Mouse (Mus musculus) kidney, postnatal 0 days (tissue): ENCODE data around the gene Cbx5. TPM values are rescaled to one million over a fixed set of nuclear protein-coding genes. Genes with fewer than 3 reads are reported as not detected.

Experiments
- ATAC-seq: fragments of 200-750 bp; cut with Nextera tagmentation; replicated peaks from 2 replicates; pipeline ENCODE4 v1.8.0; 2017; ENCODE audit warnings: low read depth, moderate number of reproducible peaks, moderate TSS enrichment, moderate library complexity; ENCODE audit not compliant: low FRiP score
- DNase-seq: peaks from one replicate; pipeline ENCODE4 v3.0.0-alpha.2; 2016; ENCODE audit warnings: low spot score
- H3K27ac ChIP-seq: fragments of 300-500 bp; sonication (generic); 2 replicates; pipeline ENCODE4 v1.5.1; 2014; ENCODE audit warnings: mild to moderate bottlenecking
- H3K27me3 ChIP-seq: fragments of 300-500 bp; sonication (generic); 2 replicates; pipeline ENCODE4 v1.6.1; 2014; ENCODE audit warnings: low read length, mixed read lengths; ENCODE audit not compliant: insufficient read depth
- H3K36me3 ChIP-seq: fragments of 300-500 bp; sonication (generic); 2 replicates; pipeline ENCODE4 v1.6.1; 2014; ENCODE audit warnings: low read length, mixed read lengths; ENCODE audit not compliant: insufficient read depth
- H3K4me1 ChIP-seq: fragments of 300-500 bp; sonication (generic); replicated peaks from 2 replicates; pipeline ENCODE4 v1.6.1; 2014; ENCODE audit warnings: antibody characterized with exemption, low read length, mixed read lengths; ENCODE audit not compliant: insufficient read depth
- H3K4me2 ChIP-seq: fragments of 300-500 bp; sonication (generic); 2 replicates; pipeline ENCODE4 v1.6.1; 2014; ENCODE audit warnings: mild to moderate bottlenecking, low read length, moderate library complexity, mixed read lengths
- H3K4me3 ChIP-seq: fragments of 300-500 bp; sonication (generic); replicated peaks from 2 replicates; pipeline ENCODE4 v1.5.1; 2014; ENCODE audit warnings: low read depth, low read length
- H3K9ac ChIP-seq: fragments of 300-500 bp; sonication (generic); 2 replicates; pipeline ENCODE4 v1.6.1; 2014; ENCODE audit warnings: low read depth, low read length
- H3K9me3 ChIP-seq: fragments of 300-500 bp; sonication (generic); replicated peaks from 2 replicates; pipeline ENCODE4 v1.6.1; 2016; ENCODE audit warnings: low read length, inconsistent platforms, mixed read lengths
- CTCF ChIP-seq: IDR thresholded peaks from 2 replicates; pipeline ENCODE4 v1.5.1; 2016; ENCODE audit warnings: antibody characterized with exemption, low read depth, mild to moderate bottlenecking, moderate library complexity
- WGBS: fragments of 180-500 bp; shearing (Covaris S2); extraction: QIAGEN DNeasy Blood & Tissue Kit; methylation state at CpG from one replicate; pipeline ENCODE4 v1.1.7; 2014; 5-methylcytosine and 5-hydroxymethylcytosine counted together
- polyA plus RNA-seq: library from polyadenylated mRNA; unstranded; fragments of >200 nt; fragmentation: Nextera tagmentation; extraction: Ambion mirVana; gene quantifications from 2 replicates; pipeline ENCODE4 v1.2.1, GENCODE M21; 2015

Cbx5 gene
- polyA plus RNA-seq, 1 experiment from 2014 or later: 62.0 TPM

- TF ChIP-seq CTCF: no peak
- WGBS: 21% methylated on average over 8 of the region's 8 CpGs
- Histone ChIP-seq H3K4me1 (peaks cover 23% of the 10 kb centered on the region), H3K36me3 (no peaks in the 10 kb centered on the region), H3K27me3 (0 out of 2 replicates have a peak, but pooled peaks cover 7% of the 10 kb centered on the region), H3K9me3 (no peaks in the 10 kb centered on the region), H3K9ac (no peak overlapping the region), H3K27ac (0 out of 2 replicates have a peak overlapping the region, but pooled peaks have one; percentile 19), H3K4me2 (no peak overlapping the region), H3K4me3 (no peak overlapping the region)
- no peak for ATAC-seq
- DNase-seq: peak; percentile 86
These were observed 68.3 kb downstream of the Cbx5 start for GRCm38 (mm10) chr15:103171276-103171675.

GRCm38 (mm10) chr15:103170316-103170679, 69.3 kb downstream of the Cbx5 start:
- Histone ChIP-seq H3K36me3 (no peaks in the 10 kb centered on the region), H3K9ac (peak overlapping the region; percentile 27; the same call in 1 of the 2 replicates), H3K4me2 (peak overlapping the region; percentile 95), H3K4me3 (peak overlapping the region; percentile 39), H3K4me1 (peaks cover 23% of the 10 kb centered on the region), H3K9me3 (no peaks in the 10 kb centered on the region), H3K27me3 (0 out of 2 replicates have a peak, but pooled peaks cover 7% of the 10 kb centered on the region), H3K27ac (no peak overlapping the region)
- DNase-seq: no peak
- ATAC-seq: no peak
- WGBS: 17% methylated on average over 15 of the region's 16 CpGs
- no peak for TF ChIP-seq CTCF

- ATAC-seq: no peak
- Histone ChIP-seq H3K4me1 (peaks cover 26% of the 10 kb centered on the region), H3K9me3 (no peaks in the 10 kb centered on the region), H3K9ac (peak overlapping the region; percentile 59), H3K27ac (no peak overlapping the region), H3K4me2 (peak overlapping the region; percentile 95), H3K4me3 (peak overlapping the region; percentile 39), H3K36me3 (no peaks in the 10 kb centered on the region), H3K27me3 (0 out of 2 replicates have a peak, but pooled peaks cover 7% of the 10 kb centered on the region)
- WGBS: 10% methylated on average over 26 of the region's 26 CpGs
- peak; percentile 48 for DNase-seq
- no peak for TF ChIP-seq CTCF
These were observed 69.9 kb downstream of the Cbx5 start for GRCm38 (mm10) chr15:103169612-103170315.

- H3K9me3 ChIP-seq: no peaks in the 10 kb centered on the region
- H3K4me2 ChIP-seq: peak overlapping the region; percentile 95
- DNase-seq: peak; percentile 80
- peak overlapping the region; percentile 44; the same call in 1 of the 2 replicates for H3K27ac ChIP-seq
- H3K4me1 ChIP-seq: peaks cover 26% of the 10 kb centered on the region
- H3K4me3 ChIP-seq: peak overlapping the region; percentile 39
- peak overlapping the region; percentile 59 for H3K9ac ChIP-seq
- H3K27me3 ChIP-seq: 0 out of 2 replicates have a peak, but pooled peaks cover 7% of the 10 kb centered on the region
- no peaks in the 10 kb centered on the region for H3K36me3 ChIP-seq
- ATAC-seq: peak; percentile 19; the same call in 1 of the 2 replicates
- WGBS: 2% methylated on average over 63 of the region's 63 CpGs
- no peak for TF ChIP-seq CTCF
These were observed 70.6 kb downstream of the Cbx5 start for GRCm38 (mm10) chr15:103168801-103169611.

- TF ChIP-seq CTCF: no peak
- no peak overlapping the region for H3K9ac ChIP-seq
- peaks cover 26% of the 10 kb centered on the region for H3K4me1 ChIP-seq
- H3K4me3 ChIP-seq: no peak overlapping the region
- H3K27me3 ChIP-seq: no peaks in the 10 kb centered on the region
- DNase-seq (peak; percentile 47), ATAC-seq (no peak)
- no peaks in the 10 kb centered on the region for H3K36me3 ChIP-seq
- WGBS: 29% methylated on average over 3 of the region's 3 CpGs
- H3K9me3 ChIP-seq: no peaks in the 10 kb centered on the region
- H3K4me2 ChIP-seq: no peak overlapping the region
- H3K27ac ChIP-seq: no peak overlapping the region
These were observed 71.8 kb downstream of the Cbx5 start for GRCm38 (mm10) chr15:103167786-103168185.

- no peak within 1 kb of the TSS for H3K27ac ChIP-seq
- H3K4me2 ChIP-seq: no peak within 1 kb of the TSS
- DNase-seq: no peak
- H3K36me3 ChIP-seq: no peaks in the 10 kb centered on the region
- no peaks in the 10 kb centered on the region for H3K27me3 ChIP-seq
- H3K9me3 ChIP-seq: no peaks in the 10 kb centered on the region
- TF ChIP-seq CTCF: no peak
- H3K4me1 ChIP-seq: peaks cover 26% of the 10 kb centered on the region
- no peak within 1 kb of the TSS for H3K4me3 ChIP-seq
- no peak within 1 kb of the TSS for H3K9ac ChIP-seq
- 52% methylated on average over 6 of the region's 6 CpGs for WGBS
- no peak for ATAC-seq
These were observed 72.5 kb downstream of the Cbx5 start, which contains the start of gene Smug1 for GRCm38 (mm10) chr15:103167042-103167615. Gene Smug1, minus strand, starts transcription at chr15:103167092.
